Mouse (Mus musculus) 416B (cell line): ENCODE measurements around the gene Uckl1.

Experiments
- DNase-seq: peaks from one replicate; pipeline ENCODE4 v3.0.0; 2011; ENCODE audit warnings: low read depth

Uckl1 gene

GRCm38 (mm10) chr2:181584411-181584942 lies at the start of gene Uckl1:
TSS of gene Uckl1 (minus strand) at chr2:181584892.
- DNase-seq, result no peak

DNA sequence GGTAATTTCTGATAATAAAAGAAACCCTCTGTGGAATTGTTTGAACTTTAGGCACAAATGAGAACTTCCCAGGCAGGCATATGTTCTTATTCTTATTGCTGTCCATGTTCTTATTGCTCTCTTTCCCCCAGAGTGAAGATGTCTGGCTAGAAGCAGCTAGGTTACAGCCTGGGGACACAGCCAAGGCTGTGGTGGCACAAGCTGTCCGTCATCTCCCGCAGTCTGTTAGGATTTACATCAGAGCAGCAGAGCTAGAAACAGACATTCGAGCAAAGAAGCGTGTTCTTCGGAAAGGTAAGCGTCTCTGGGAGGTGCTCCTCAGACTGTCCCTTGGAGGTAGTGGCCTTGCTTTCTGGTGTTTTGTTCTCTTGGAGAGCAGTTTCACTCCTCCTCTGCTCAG lies 47.9 kb upstream of the Uckl1 start:
- DNase-seq, result no peak

DNA sequence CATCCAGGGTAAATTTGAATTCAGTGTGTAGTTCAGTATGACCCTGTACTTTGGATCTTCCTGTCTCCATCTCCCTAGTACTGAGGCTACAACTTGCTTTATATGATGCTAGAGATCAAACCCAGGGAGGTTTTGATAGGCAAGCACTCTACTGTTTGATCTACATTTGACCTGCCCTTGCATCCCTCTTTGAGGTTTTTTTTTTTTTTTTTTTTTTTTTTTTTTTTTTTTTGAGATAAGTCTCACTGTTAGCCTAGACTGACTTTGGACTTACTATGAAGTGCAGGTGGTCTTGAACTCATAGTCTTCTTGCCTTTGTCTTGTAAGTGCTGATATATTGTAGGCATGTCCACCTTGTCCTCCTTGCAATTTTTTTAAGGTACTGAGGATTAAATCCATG lies 43.8 kb upstream of the Uckl1 start:
- DNase-seq, result no peak

DNA sequence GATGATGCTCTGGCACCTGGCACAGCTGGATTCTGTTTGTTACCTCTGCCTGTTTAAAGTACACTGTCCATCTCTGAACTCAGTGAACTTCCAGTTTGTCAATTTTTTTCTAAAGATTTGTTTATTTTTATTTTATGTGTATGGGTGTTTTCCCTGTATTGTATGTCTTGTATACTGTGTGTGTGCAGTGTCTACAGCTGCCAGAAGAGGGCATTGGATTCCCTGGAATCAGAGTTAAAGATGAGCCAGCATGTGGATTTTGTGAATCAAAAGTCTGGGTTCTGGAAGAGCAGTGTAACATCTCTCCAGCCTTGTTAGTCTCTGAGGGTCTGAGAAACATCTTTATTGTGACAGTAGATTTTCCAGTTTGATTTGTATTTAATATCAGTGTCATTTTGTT lies 38.7 kb upstream of the Uckl1 start:
- DNase-seq, result peak; percentile 57

- peak; percentile 15 for DNase-seq
Observed at GRCm38 (mm10) chr2:181618761-181619495, 34.2 kb upstream of the Uckl1 start.

- no peak for DNase-seq
Observed at GRCm38 (mm10) chr2:181602367-181602766, 17.7 kb upstream of the Uckl1 start.

DNA sequence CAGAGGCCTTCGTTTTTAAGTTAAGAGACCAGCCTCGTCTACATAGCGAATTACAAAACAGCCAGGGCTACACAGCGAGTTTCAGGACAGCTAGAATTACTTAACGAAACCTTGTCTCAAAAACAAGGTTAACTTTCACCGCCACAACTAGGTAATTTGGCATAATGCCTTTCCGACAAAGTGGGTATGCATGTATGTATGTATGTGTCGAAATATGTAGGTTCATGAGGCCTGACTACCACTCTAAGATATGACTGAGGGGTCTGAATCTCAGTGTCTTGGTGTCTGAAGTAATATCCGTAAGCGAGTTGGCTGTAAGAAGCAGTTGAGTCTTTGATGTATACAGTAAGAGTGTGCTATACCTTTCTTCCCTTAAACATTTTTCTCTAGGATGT lies 17.1 kb upstream of the Uckl1 start:
- no peak for DNase-seq

DNA sequence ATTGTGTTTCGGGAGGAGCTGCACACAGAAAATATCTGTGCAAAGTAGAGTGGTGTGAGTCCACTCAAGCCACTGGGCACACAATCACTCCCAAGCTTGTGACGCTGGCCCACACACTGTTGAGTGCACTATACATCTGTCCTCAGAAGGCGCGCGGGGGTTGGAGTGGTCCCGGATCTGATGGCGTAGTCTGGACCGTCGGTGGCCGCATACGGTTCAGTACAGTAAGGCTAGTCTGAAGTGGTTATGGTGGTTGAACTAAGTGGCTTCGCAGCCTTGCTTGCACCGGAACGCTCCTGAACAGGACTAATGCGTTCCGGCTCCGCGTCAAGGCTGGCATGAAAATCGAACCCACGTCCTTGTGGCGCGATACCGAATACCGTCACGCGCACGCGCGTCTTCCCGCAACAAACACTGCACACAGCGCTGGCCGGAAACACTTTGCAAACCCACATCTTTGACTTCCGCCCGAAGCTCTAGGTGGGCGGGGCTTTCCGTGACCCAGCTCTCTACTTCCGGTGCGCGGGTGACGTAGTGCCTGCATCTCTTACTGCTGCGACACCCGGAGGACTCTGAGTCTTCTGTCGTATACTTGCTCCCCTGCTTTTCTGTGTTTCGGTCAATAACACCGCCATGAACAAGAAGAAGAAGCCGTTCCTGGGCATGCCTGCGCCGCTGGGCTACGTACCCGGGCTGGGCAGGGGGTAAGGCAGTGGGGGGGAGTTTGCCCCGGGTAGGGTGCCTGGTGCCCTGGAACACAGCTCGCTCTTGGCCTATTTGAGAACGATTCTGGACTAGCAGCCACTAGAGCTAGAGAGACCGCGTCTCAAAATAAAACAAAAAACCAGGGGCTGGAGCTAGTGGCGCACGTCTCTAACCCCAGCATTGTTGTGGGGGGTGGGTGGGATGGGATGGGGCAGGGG lies 16.4 kb upstream of the Uckl1 start:
- DNase-seq, result peak; percentile 98

DNA sequence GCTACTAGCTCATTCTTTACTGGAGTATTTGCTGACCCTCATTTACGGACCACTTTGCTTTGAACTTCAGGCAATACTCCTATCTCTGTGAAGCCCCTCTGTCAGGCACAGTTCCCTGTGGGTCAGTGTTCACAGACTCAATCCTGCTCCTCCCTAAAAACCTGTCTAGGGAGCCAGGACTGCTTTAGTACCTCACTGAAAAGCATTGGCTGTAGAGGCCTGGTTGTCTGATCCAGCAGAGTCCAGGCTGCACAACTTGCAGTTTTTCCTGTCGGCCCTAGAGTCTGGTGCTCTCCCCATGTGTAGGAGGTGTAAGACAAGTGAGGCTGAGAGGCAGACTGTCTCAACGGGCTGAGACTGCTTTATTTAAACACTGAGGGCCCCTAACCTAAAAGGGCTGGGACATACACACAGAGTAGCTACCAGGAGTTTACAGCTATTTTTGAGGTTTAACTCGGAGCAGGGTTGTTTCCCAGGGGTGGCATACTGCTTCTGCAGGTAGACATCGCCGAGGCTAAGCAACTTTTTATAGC lies 15.6 kb upstream of the Uckl1 start:
- no peak for DNase-seq

DNA sequence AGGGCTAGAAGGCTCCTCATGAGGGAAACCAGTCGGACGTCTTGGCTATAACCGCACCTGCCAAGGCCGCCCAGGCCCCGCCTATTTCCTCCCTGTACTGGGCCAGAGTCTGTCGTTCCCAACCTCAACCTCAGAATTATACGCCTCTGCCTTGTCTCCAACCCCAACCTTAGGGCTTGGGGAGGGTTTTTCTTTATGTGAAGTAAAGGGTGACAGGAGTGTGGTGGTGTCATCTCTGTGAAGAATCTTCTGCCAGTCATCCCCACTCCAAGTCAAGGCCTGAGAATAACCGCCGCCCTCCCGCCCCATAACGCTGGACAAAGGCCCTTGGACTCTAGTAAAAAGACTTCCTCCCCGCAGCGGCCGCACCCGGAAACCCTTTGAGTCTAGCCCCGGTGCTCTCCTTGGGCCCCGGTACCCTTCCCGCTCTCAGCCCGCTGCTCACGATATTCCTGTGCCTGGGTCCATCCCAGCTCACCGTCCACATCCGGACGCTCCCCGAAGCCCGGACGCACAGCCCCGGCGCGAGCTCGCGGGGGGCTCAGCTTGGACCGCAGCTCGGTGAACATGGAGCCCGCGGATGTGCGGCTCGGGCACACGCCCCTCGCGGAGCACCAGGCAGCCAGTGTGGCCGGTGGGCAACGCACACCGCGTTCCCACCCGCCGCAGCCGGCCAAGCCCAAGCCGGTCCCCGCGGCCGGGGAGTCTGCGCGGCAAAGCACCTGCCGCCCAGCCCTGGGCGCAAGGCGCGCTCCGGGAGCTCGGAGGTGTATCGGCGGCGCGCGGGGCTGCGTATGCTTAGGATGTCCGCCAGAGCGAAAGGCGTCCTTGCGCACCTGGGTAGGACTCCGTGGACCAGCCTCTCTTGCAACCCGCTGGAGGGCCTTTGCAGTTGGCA lies 14.0 kb upstream of the Uckl1 start, which contains the start of gene Samd10:
Gene Samd10, minus strand, starts transcription at position 759 of the 898 bp plus-strand sequence.
- peak; percentile 87 for DNase-seq

- DNase-seq, result peak; percentile 94
Observed at GRCm38 (mm10) chr2:181597378-181598061, 12.8 kb upstream of the Uckl1 start.

DNA sequence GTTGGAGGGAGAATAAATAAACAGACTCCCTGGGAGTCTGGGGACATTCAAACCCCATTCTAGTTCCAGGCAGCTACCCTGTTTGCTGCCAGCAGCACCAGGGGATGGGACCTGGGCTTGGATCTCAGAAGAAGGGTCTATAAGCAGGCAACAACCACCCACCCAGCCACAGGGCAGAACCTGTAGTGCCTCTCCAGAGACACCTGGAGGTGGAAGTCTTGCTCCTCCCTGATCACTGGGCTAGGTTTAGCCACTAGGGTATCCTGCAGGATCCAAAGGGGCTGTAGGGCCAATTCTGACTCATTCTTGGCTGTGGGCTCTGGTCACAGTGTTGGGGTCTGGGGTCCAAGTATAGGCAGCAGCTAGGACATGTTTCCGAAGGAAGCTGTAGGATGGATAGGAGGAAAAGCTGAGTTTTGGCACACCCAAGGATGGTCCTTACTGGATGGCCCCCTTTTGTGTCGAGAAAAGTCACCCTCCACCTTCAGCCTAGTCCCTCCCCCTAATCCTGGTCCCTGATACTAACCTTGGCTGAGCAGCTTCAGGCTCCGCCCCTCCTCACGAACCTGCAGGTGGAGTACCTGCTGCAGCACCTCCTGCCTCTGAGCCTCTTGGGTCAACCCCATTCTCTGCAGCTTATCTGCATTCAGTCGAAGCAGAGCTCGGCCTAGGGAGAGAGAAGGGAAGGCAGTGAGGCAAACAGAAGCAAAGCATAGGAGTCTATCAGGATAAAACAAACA lies 11.7 kb upstream of the Uckl1 start:
- no peak for DNase-seq

- peak; percentile 55 for DNase-seq
Observed at GRCm38 (mm10) chr2:181594946-181595696, 10.4 kb upstream of the Uckl1 start.

- DNase-seq, result peak; percentile 64
Observed at GRCm38 (mm10) chr2:181593937-181594336, 9.2 kb upstream of the Uckl1 start.

DNA sequence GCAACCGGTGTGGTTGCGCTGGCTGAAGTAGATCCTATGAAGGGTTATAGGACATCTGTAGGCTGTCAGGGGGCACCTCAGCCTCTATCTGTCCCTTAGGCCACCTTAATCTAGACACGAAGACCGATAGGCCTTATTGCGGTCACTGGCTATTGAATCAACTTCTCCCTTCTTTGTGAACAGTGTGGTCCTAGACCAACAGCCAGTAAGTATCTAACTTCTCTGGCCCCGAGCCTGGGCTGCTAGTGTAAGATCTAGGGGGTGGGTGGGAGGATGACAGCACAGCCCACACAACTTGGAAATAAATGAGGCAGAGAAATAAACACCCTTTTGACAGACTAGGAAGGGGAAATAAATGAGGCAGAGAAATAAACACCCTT lies 8.3 kb upstream of the Uckl1 start:
- DNase-seq, result peak; percentile 72

DNA sequence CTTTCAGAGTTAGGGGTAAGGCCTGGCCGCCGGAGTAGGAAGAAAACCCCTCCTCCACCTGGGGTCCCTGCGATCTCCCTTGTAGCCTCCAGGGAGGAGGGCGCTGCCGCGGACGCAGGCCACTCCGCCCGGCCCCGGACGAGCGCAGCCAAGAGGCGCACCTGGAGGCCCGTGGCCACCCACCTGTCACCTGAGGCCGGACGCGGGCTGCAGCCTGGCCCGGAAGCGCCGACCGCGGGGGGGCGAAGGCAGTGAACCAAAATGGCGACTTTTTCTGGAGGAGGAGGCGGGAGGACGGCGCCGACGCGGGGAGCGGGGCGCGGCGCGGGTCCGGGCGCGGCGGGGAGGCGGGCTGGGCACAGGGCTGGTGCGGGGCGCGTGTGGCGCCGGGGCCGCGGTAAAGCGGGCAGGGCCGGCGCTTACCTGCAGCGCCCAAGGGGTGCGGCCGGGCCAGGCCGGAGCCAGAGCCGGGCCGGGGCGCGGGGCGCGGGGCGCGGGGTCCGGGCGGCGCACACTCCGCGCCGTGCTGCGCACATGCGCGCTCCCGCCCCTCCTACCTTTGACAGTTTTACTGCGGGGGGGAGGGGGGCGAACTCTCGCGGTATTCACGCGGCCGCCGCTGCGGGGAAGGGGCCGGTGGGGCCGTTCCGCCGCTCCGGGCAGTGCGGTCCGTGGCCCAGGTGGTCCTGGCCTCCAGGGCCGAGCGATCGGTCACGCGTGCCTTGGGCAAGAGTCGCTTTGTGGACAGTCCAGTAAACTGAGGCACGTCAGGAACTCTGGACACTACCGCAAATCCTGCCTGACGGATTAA lies 7.7 kb upstream of the Uckl1 start, which contains the start of gene Zfp512b:
Gene Zfp512b, minus strand, starts transcription at position 573 of the 811 bp plus-strand sequence.
- DNase-seq, result peak; percentile 71

GRCm38 (mm10) chr2:181591528-181592085 lies 6.9 kb upstream of the Uckl1 start, which contains the start of gene Prpf6:
TSS of gene Prpf6 (plus strand) at chr2:181591868.
- DNase-seq, result no peak

GRCm38 (mm10) chr2:181590471-181590870 lies 5.8 kb upstream of the Uckl1 start:
- no peak for DNase-seq
